Mouse (Mus musculus) embryonic fibroblast, embryonic 13.5 days (primary cell): ENCODE measurements at regions not wholly inside any gene's neighbourhood (a gene's known extent, or its start where the extent isn't known, plus 50 kb on each side); places are given as distances from the start of the nearest gene placed in this dataset.

Source experiments
- CTCF ChIP-seq: IDR thresholded peaks from 2 replicates; pipeline ENCODE4 v1.5.1; 2011; ENCODE audit warnings: mild to moderate bottlenecking, control low read depth, low read length, moderate library complexity, borderline replicate concordance; ENCODE audit not compliant: insufficient read depth
- POLR2A ChIP-seq: IDR thresholded peaks from 2 replicates; pipeline ENCODE4 v1.6.1; 2011; ENCODE audit warnings: low read depth, mild to moderate bottlenecking, control low read depth, low read length, moderate library complexity

DNA sequence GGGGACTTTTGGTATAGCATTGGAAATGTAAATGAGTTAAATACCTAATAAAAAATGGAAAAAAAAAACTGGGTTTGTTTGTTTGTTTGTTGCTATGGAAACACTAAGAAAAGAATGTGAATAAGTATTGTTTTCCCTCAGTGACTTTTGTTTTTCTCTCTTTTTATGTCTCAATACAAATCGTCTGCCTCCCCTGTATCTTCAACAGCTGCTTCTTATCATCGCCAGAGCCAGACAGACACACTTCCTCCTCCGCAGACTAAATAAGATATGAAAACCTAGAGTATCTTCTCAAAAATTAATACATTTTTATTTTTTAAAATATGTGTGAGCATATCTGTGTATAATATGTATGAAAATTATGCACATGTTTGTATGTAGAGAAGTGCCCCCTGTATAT lies 389.0 kb downstream of the Nuf2 start:
- TF ChIP-seq CTCF (no peak), POLR2A (no peak)
